Mouse (Mus musculus): ENCODE results near the gene Inafm1.

DNA sequence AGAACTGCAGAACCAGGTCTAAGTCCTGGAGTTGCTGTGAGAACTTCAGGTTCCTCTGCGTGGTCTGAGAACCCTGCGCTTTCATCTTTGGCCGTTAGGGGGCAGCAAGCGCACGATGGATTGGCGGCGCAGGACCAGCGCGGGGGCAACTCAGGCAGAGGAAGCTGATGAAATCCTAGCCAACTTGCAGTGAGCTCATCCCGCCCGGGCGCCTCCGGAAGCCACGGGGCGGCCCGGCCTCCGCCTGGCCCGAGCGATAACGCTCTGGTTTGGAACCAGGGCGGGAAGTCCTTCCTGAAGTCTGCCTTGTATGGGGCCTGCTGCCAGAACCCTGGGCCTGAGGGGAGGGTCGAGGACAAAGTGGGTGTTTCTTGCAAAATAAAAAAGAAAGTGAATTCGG lies 21.4 kb upstream of the Inafm1 start:
- TF ChIP-seq CTCF (IDR thresholded peaks at IDR 0.05; ENCODE audit: extremely low read depth, insufficient read depth, insufficient read length, insufficient replicate concordance) = peak; percentile 98
- TF ChIP-seq POLR2A (IDR thresholded peaks at IDR 0.05; ENCODE audit: low read depth, low read length) = no peak
